Mouse (Mus musculus) frontal cortex, adult 2 months (tissue): ENCODE results near the gene Mypn. TPM values are rescaled to one million over a fixed set of nuclear protein-coding genes. Genes with fewer than 3 reads are reported as not detected.

Experiments used
- DNase-seq, 2 experiments: peaks; one replicate each; pipeline ENCODE4 v3.0.0; 2022; ENCODE audit warnings: low spot score in 1 of 2; ENCODE audit errors: extremely low spot score in 1 of 2
- polyA plus RNA-seq: library from polyadenylated mRNA; depleted of rRNA; stranded (reverse); fragments of >200 nt; gene quantifications from 2 replicates; pipeline ENCODE4 v1.2.3, GENCODE M21; 2012

Mypn gene
- polyA plus RNA-seq, 1 experiment, result 1.9 TPM

GRCm38 (mm10) chr10:63201534-63201933 is 2.2 kb downstream of the Mypn start:
- no peak for DNase-seq

DNA sequence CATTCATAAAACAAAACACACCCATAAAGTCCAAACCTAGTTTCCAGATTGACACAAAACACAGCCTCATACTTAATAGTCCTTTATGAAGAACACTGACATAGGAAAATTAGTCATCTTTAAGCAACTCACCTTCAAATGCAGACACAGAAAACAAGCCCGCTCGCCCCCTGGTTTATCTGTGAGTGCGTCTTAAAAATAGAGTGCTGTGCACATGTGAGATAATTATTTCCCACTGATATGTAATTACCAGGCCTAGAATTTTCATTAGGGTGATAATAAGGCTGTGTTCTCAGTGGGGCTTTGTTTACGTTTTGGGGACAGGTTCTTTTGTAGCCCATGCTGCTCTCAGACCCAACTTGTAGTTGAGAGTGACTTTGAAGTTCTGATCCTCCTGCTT is 4.7 kb downstream of the Mypn start:
- DNase-seq, result no peak

DNA sequence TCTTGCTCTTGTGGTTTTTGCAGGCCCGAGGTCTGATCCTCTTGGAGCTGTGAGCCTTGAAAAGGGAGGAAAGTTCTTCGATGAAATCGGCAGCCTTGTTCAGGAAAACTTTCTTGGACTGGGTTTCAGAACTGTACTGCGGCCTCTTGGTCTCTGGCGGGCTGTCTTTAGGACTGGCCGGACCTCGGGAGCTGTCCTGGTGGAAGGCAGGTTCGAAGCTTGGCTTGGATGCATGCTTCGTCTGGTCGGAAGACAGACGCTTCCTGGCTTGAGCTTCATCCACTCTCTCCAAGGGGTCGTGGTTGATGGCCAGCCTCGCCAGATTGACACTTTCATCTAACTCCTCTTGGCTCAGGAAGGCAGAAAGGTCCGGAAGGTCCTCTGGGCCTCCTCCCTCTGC is 11.0 kb downstream of the Mypn start:
- DNase-seq, result no peak

DNA sequence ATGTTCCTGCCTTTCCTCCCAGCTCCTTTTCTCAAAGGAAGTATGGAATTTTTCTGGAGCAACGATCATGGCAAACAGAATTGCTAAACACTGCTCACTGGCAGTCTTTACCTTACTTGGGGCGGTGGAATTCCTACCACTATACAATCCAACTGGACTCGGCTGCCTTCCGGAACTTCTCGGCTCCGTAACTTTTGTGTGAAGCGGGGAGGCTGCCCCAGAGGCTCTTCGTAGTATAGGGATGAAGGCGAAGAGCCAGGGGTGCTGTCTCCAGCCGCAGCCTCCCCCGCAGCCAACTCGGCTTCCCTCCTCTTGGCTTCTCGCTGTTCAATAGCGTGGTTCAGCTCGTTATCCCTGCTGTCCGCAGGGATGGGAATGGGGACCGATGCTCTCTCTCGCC is 11.5 kb downstream of the Mypn start:
- no peak for DNase-seq

- DNase-seq, result no peak
These were observed 19.3 kb downstream of the Mypn start for GRCm38 (mm10) chr10:63184451-63184850.

DNA sequence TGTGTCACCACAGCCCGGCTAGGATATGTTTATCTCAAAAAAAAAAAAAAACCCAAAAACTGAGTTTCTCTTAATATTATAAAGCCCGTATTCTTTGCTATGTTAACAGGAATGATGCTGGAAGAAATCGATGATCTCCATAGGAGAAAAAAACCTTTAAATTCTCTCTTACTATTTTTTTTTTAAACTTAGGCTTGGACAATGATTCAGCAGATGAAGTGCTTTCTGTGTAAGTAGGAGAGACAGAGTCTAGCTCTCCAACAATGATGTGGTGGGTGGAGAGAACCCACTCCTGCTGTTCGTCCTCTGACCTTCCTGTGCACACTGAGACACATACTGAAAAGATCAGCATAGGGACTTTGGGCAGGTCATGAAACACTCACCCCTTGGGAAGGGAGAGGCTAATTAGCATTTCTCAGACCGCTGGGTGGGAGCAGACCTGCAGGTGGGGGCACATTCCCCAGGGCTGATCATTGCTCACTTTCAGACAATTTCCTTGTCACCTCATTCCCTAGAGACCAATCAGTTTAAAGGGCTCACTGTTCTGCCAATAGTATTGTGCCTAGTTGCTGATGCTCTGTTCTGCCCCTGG is 21.5 kb downstream of the Mypn start:
- no peak for DNase-seq

DNA sequence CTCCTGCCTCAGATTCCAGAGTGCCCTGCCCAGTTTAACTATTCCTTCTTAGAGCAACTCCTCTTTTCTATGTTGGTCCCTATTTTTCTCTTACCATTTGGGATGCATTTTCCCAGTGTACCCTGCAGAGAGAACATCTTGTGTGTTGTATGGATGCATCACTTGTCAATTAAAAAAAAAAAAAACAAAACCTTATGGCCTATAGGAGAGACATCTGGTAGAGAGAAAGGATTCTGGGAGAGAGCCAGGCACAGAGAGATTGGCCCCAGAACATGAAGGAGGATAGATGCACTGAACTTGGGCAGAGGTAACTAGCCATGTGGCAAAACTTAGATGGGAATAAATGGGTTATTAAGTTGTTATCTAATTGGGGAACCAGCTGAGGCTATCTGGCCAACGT is 22.6 kb downstream of the Mypn start:
- DNase-seq, result no peak

DNA sequence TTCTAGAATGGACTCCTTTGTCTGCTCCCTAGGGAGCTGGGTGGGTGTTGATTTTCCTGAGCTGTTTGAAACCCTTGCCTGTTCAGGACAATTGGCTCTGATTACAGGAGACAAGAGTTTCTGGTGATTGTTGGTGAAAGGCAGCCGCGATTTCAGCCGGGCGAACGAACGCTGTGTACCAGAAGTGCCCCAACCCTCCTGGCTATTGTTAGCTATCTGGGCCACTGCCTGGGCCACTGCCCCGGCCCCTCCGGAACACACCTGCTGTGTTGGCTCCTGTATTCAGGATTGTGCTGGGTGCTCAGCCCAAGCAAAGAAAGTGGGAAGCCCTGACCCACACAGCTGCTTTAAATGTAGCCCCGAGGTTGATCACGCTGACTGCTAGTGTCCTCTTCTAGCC is 24.2 kb downstream of the Mypn start:
- DNase-seq, result no peak

DNA sequence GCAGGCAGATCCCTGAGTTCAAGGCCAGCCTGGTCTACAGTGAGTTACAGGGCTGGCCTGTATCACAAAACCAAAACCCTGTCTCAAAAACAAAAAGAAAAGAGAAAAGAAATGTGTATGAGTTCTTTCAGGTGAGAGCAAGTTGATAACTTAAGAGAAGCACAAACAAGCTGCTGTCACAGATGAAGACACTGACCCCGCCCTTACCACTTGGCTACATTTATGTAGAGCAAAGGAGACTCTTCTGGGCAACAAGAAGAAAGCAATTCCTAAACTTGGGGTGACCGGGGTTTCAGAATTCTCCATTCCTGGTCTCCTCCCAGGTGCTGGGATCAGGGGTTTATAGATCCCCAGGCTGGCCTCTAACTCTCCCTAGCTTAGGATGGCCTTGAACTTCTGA is 25.4 kb downstream of the Mypn start:
- no peak for DNase-seq

DNA sequence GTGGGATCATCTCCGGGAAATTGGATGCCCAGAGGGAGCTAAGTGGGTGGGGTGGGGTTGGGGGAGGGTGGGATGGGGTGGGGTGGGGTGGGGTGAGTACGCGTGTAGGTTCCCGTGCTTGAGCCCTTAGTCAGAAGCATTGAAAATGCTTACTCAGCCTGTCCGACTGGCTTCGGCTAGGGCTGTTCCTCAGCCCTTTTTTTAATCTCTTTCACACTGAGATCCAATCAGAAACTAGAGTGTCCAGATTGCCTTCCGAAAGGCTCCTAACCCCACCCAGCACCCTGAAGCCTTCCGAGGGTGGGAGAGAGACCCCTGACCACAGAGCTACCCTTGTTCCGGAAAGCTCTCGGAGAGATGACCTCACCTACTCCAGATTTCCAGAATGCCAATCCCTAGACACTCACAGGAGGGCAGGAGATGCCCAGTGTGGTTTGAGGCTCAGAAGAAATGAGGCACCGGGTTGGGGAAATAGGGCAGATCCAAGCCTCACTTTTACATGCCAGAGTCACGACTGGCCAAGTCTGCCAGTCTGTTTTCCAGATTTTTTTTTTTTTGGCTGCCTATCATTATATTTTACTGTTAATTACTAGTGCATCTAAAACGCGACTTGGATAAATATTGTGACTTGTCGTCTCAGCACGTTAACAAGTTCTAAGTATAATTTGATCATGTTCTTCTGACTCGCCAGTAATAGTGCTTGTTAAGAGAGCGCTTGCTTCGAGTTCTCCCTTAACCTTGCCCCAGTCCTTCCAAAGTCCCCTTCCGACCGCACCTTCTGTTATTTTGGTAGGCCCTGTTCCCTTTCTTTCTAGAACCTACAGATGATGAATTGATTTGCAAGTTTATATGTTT is 26.2 kb downstream of the Mypn start:
- DNase-seq, result no peak

GRCm38 (mm10) chr10:63176471-63176931 is 27.3 kb downstream of the Mypn start:
- no peak for DNase-seq

GRCm38 (mm10) chr10:63172089-63172488 is 31.7 kb downstream of the Mypn start:
- no peak for DNase-seq

- DNase-seq, result no peak
These were observed 34.2 kb downstream of the Mypn start for GRCm38 (mm10) chr10:63169503-63169902.

- DNase-seq, result no peak
These were observed 35.6 kb downstream of the Mypn start for GRCm38 (mm10) chr10:63168124-63168523.

DNA sequence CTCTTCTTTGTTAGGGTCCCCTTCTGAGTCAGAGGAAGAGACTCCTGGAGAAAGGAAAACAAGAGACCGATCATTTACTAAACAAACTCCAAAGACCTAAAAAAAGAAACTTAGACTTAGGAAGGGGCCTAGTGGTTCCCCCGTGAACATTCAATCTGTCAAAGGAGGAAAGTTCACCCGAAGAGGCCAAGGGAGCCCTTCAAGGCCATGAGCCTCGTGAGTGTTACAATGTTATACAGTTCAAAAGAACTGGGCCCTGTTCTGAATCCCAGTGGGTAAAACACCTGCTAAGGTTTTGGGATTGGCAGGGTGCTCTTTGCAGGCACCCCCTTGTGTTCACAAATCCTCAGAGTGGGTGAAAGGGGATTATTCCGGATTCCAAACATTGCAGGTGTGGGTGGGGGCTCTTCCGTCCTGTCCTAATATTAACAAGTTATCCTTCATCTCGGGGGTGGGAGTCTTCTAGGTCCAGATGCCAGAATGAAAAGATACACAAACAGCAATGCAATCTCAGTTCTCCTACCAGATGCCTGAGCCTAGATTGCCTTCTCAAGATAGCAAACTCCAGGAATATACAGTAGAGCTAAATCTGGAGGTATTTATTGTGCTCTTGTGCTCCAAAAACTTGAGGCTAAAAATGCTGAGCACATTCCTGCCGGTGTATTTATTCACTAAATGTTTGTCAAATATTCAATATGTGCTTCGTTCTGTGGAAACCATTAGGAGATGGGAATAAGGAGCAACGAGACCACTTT is 36.3 kb downstream of the Mypn start:
- DNase-seq, result no peak

DNA sequence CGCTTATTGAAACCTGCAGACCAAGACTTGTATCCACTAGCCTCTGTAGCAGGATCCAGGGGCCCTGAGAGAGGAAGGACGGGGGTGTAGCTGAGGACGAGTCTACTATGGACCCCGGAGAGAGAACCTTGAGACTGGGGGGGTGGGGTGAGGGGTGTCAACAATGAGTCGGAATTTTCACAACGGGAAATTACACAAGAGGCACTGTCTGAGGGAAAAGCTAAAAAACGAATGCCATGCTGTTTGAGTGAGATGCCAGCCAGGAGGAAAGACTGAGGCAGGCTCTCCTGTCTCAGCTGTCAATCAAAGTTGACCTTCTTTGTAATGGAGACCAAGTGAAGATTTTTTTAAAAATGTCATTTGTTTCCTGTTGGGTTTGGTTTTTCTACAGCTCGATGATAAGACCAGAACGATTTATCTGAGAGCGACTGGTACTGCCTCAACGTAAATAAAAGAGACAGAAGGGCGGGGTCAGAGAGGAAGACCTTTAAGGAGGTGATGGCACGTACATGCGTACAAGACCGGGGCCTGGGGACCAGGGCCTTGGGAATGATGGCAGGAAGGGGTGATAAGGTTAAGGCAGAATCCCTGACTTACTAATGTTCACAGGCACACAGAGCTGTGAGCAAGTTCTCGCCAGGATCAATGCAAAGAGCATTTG is 37.9 kb downstream of the Mypn start:
- no peak for DNase-seq

DNA sequence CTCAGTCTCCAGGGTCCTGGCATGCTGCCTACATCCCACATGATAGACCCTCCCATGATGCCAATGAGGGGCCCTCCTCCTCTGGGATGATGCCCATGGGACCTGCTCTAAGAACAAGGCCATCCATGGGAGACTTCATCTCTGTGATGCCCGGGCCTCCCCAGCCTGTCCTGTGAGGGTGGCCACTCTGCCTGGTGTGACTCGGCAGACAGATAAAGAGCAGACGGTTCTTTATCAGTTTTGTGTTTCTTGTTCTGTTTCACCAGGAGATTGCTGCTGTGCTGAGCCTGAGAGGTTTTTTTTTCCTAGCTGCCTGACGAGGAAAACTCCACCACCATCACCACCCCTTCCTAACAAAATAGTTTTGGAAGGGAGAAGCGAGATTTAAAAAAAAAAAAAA is 42.5 kb downstream of the Mypn start:
- no peak for DNase-seq

GRCm38 (mm10) chr10:63160671-63161070 is 43.1 kb downstream of the Mypn start:
- DNase-seq, result no peak

DNA sequence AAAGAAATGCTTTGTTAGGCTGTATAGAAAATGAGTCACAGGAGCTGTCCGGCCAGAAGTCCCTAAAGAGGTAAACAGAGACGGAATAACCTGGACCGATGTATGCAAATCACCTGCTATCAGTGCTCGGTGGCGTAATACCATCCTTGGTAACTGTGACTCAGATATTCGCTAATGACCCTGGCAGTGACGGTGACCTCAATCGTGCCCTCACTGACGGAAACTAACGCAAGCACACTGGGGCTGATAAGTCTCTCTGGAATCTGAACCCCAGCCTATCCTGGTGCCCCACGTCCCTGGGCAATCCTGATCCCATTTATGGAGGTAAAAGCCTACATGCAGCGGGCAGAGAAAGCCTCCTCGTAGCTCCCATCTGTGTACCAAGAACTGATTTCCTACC is 45.6 kb downstream of the Mypn start:
- DNase-seq, result no peak

GRCm38 (mm10) chr10:63157491-63157890 is 46.3 kb downstream of the Mypn start:
- no peak for DNase-seq

DNA sequence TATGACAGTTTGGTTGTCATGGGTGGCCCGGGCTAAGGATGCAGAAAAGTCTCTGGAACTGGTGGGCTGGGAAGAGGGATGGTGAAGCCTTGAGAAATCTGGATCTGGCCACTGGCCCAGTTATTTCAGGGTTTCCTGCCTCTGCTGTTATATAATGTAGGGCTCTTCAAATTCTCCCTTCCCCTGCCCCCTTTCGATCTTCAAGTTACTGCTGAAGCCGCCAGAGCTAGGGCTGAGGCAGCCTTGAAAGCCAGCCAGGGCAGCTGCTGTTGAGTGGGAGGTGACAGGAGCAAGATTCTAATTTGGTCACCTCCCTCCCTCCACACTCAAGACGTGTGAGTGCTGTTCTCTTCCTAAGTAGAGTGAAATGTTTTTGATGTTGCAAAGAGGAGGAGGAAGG is 46.8 kb downstream of the Mypn start:
- DNase-seq, result peak; percentile 94 to 96
